Mouse (Mus musculus) urinary bladder, adult 2 months (tissue): ENCODE results near the gene 2510039O18Rik. TPM values are rescaled to one million over a fixed set of nuclear protein-coding genes. Genes with fewer than 3 reads are reported as not detected.

Experiments
- DNase-seq: peaks from one replicate; pipeline ENCODE4 v3.0.0; 2022; ENCODE audit warnings: low spot score
- polyA plus RNA-seq: library from polyadenylated mRNA; depleted of rRNA; stranded (reverse); fragments of >200 nt; gene quantifications from 2 replicates; pipeline ENCODE4 v1.2.3, GENCODE M21; 2012; rRNA removed

The 2510039O18Rik gene
- polyA plus RNA-seq, 1 experiment, result 48.2 TPM

DNA sequence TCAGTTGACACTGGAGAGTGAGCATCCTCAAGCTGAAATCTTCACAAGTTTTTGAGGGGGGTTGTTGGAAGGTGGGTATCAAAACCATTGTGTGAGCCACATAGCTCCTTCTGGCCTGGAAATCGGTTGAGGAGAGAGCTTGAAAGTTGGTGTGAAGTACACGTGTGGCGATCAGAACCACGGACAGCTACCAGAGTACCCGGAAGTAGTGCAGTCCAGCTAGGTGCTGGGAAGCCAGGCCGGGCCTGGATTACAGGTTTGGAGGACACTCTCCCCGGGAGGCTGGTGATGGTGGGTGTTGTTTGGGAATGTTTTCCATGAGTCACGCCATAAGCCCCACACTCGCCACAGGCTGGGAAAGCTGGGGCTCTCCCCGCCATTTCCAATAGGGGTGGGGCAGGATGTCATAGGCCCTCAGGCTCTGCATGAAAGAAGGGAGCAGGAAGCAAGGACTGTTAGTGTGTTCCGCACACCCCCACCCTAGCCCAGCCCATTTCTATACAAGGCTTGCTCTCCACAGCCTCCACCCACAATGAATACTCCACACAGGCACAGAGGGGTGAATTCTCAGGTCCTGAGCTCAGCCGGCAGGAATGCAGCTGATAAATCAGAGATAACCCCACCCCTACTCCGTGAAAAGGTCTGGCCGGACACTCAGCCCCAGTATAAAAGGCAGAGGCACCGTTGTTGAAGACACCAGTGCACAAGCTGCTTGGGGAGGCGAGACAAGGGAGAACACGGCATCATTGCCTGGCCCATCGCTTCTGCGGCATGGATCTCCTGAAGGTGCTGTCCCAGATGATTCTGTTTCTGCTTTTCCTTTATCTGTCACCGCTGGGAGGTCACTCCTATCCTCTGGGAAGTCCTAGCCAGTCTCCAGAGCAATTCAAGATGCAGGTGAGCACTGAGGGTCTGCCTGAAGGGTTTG, 44.8 kb downstream of the 2510039O18Rik start, which contains the start of gene Nppb:
Nppb (plus strand) TSS at position 584 of the 928 bp plus-strand sequence.
- no peak for DNase-seq

DNA sequence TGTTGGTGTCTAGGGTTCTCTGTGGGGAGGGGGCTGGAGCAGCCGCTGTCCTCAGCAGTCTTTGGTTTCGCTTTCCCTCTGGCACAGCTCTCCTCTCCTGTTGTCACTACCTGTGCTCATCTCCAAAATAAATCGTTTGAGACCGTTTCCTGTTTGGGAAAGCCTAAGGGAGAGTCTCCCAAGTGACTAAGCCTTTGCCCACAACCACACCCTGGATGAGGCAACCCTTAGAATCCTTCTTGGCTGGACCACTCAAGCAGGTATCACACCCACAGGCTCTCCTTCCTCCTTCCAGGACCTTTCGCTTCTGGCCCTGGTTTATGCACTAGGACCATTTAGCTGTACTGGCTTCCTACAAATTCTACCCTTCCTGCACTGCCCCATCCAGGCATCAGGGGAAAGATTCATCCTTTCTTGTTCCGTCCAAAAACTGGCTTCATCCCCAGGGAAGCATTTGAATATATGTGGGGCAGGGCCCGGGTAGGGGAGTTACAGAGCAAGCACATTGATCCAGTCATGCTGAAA, 52.9 kb downstream of the 2510039O18Rik start:
- DNase-seq, result no peak

DNA sequence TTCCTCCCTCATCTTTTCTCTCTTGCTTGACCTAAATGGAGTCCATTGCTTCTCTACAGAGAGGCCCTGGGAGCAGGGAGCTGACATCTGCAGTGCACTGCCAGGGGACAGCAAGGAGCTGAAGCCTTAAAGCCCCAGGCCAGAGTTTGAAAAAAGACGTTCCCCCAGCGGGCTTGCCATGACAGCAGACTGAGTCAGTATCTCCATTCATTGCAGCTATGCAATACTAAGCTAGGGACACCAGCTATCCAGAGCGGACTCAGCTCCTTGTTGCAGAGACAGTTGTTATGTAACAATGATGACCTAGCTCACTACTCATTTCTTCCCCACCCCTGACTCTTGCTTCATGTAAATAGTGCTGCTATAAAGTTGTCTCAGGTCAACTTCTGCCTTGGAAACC, 54.6 kb downstream of the 2510039O18Rik start:
- DNase-seq, result no peak

Other genes starting within 250 kb of the 2510039O18Rik start
- gene Zfp534, start 238.3 kb upstream of the 2510039O18Rik start, polyA plus RNA-seq, result not detected in 2 replicates
- gene Zfp984, start 131.1 kb upstream of the 2510039O18Rik start, polyA plus RNA-seq, result 8.7 and 9.8 TPM in 2 replicates
- gene Zfp933, start 92.5 kb upstream of the 2510039O18Rik start, polyA plus RNA-seq, result 5.5 and 6.2 TPM in 2 replicates
- 43.3 and 57.4 TPM in 2 replicates for gene Miip, start 72.1 kb upstream of the 2510039O18Rik start, polyA plus RNA-seq
- gene Fv1, start 71.9 kb upstream of the 2510039O18Rik start, polyA plus RNA-seq, result 6.8 and 7.6 TPM in 2 replicates
- 49.7 and 68.9 TPM in 2 replicates for gene Mfn2, start 36.2 kb upstream of the 2510039O18Rik start, polyA plus RNA-seq
- 42.5 and 50.1 TPM in 2 replicates for gene Plod1, start 4.1 kb upstream of the 2510039O18Rik start, polyA plus RNA-seq
- 0.09 TPM in 1 of 2 replicates, not detected in the other for gene Nppb, start 44.9 kb downstream of the 2510039O18Rik start, polyA plus RNA-seq
- 0.19 and 0.41 TPM in 2 replicates for gene Nppa, start 59.8 kb downstream of the 2510039O18Rik start, polyA plus RNA-seq
- gene Clcn6, start 97.9 kb downstream of the 2510039O18Rik start, polyA plus RNA-seq, result 8.5 and 9.6 TPM in 2 replicates
- 24.7 and 29.1 TPM in 2 replicates for gene Mthfr, start 98.2 kb downstream of the 2510039O18Rik start, polyA plus RNA-seq
- 20.4 and 25.4 TPM in 2 replicates for gene Agtrap, start 147.1 kb downstream of the 2510039O18Rik start, polyA plus RNA-seq
- gene Mad2l2, start 189.5 kb downstream of the 2510039O18Rik start, polyA plus RNA-seq, result 25.3 and 28.7 TPM in 2 replicates
- gene Draxin, start 189.8 kb downstream of the 2510039O18Rik start, polyA plus RNA-seq, result 0.01 and 0.04 TPM in 2 replicates
- gene Fbxo6, start 211.2 kb downstream of the 2510039O18Rik start, polyA plus RNA-seq, result 66.4 and 70.1 TPM in 2 replicates
- gene Fbxo44, start 219.6 kb downstream of the 2510039O18Rik start, polyA plus RNA-seq, result 18.3 and 19.0 TPM in 2 replicates
- gene Fbxo2, start 219.7 kb downstream of the 2510039O18Rik start, polyA plus RNA-seq, result 3.6 and 4.6 TPM in 2 replicates